Mouse (Mus musculus) lung, postnatal 0 days (tissue): ENCODE results near the gene Smim24. TPM values are rescaled to one million over a fixed set of nuclear protein-coding genes. Genes with fewer than 3 reads are reported as not detected.

Experiments used
- ATAC-seq: fragments of 200-750 bp; cut with Nextera tagmentation; 2 replicates; pipeline ENCODE4 v1.8.0; 2017; ENCODE audit warnings: moderate library complexity
- DNase-seq: peaks from one replicate; pipeline ENCODE4 v3.0.0-alpha.2; 2016; ENCODE audit warnings: low spot score
- H3K27ac ChIP-seq: fragments of 300-500 bp; sonication (generic); 2 replicates; pipeline ENCODE4 v1.5.1; 2014; ENCODE audit warnings: antibody characterized with exemption, mild to moderate bottlenecking, low read length, mixed read lengths
- H3K27me3 ChIP-seq: fragments of 300-500 bp; sonication (generic); replicated peaks from 2 replicates; pipeline ENCODE4 v1.6.1; 2014; ENCODE audit warnings: low read length, mixed read lengths; ENCODE audit not compliant: insufficient read depth
- H3K36me3 ChIP-seq: fragments of 300-500 bp; sonication (generic); 2 replicates; pipeline ENCODE4 v1.6.1; 2014; ENCODE audit warnings: low read length, mixed read lengths; ENCODE audit not compliant: insufficient read depth
- H3K4me1 ChIP-seq: fragments of 300-500 bp; sonication (generic); 2 replicates; pipeline ENCODE4 v1.6.1; 2014; ENCODE audit warnings: antibody characterized with exemption, low read depth, low read length, mixed read lengths; ENCODE audit not compliant: insufficient read depth
- H3K4me2 ChIP-seq: fragments of 300-500 bp; sonication (generic); replicated peaks from 2 replicates; pipeline ENCODE4 v1.6.1; 2014; ENCODE audit warnings: low read depth, mild to moderate bottlenecking, low read length, moderate library complexity, mixed read lengths
- H3K4me3 ChIP-seq: fragments of 300-500 bp; sonication (generic); 2 replicates; pipeline ENCODE4 v1.5.1; 2014; ENCODE audit warnings: low read depth, low read length
- H3K9ac ChIP-seq: fragments of 300-500 bp; sonication (generic); replicated peaks from 2 replicates; pipeline ENCODE4 v1.6.1; 2014; ENCODE audit warnings: low read depth, mild to moderate bottlenecking
- H3K9me3 ChIP-seq: fragments of 300-500 bp; sonication (generic); 2 replicates; pipeline ENCODE4 v1.6.1; 2016; ENCODE audit warnings: low read length, mixed read lengths
- CTCF ChIP-seq: IDR thresholded peaks from 2 replicates; pipeline ENCODE4 v1.5.1; 2016; ENCODE audit warnings: antibody characterized with exemption, mild to moderate bottlenecking
- EP300 ChIP-seq: IDR thresholded peaks from 2 replicates; pipeline ENCODE4 v1.6.1; 2016; ENCODE audit warnings: antibody characterized with exemption, mild to moderate bottlenecking, control low read depth
- WGBS: fragments of 180-500 bp; shearing (Covaris S2); extraction: QIAGEN DNeasy Blood & Tissue Kit; methylation state at CpG from one replicate; pipeline ENCODE4 v1.1.7; 2014; 5-methylcytosine and 5-hydroxymethylcytosine counted together
- polyA plus RNA-seq: library from polyadenylated mRNA; unstranded; fragments of >200 nt; fragmentation: Nextera tagmentation; extraction: Ambion mirVana; gene quantifications from 2 replicates; pipeline ENCODE4 v1.2.1, GENCODE M21; 2015

The Smim24 gene
- polyA plus RNA-seq, 1 experiment from 2014 or later = 3.1 TPM

DNA sequence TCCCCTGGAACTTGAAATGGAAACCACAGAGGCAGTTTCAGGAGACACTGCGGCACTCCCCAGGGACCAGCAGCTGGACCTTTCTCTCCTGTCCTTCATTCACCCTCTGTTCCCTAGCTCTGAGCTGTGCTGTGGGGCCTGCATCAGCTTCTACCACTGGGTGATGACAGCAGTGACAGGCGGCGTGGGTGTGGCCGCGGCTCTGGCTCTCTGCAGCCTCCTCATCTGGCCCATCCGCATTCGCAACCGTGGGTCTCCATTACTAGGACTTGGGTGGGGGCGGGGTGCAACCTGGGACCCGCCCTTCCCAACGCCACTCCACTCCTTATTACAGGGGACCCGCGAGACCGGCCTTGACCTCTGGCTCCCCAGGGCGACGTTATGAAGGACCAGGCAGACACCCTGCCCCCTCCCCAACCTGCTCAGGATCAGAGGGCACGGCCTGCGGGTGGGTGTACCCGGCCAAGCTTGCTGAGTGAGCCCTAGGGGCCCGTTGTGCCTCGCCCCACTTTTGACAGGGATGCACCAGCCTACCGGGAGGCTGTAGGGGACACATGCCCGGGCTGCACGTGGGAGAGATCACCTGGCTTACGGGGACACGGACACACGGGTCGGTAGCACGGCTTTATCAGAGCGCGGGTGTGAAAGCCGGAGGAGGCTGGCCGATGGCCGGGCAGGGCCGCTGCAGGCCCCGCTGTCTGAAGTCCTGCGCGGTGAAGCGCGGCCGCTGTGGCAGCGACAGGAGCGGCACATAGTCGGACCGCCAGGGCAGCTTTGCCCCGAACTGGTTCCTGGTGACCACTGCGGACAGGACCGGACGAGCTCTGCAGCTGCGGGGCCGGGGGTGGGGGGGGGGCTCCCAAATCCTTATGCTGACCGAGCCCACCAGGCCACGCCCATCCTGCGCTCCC is 29.2 kb upstream of the Smim24 start:
- Histone ChIP-seq H3K9ac (0 out of 2 replicates have a peak overlapping the region, but pooled peaks have one; percentile 12), H3K27ac (peak overlapping the region; percentile 44; the same call in 1 of the 2 replicates), H3K4me3 (peak overlapping the region; percentile 17), H3K36me3 (peaks cover 15% of the 10 kb centered on the region), H3K4me1 (peaks cover 17% of the 10 kb centered on the region), H3K27me3 (no peaks in the 10 kb centered on the region), H3K4me2 (peak overlapping the region; percentile 53), H3K9me3 (no peaks in the 10 kb centered on the region)
- ATAC-seq = no peak
- DNase-seq = no peak
- TF ChIP-seq EP300 = no peak
- no peak for TF ChIP-seq CTCF
- WGBS = 15% methylated on average over 44 of the region's 54 CpGs

DNA sequence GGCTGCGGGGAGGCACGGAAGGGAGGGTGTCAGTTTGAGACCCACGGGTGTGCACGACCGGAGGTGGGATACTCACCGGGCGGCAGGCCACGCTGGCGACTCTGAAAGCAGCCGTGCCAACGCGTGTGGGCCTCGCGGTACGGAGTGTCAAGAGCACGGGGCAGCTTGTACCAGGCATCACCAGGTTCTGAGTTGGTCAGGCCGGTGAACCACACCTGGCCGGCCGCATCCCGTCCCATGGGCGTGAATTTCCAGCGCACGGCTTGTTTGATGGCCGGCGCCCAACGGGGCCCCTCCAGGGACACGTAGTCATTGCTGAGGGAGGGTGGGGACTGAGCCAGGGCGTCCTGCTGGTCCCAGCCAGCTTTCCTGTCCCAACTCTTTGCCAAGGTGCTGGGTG is 28.2 kb upstream of the Smim24 start:
- Histone ChIP-seq H3K4me3 (peak overlapping the region; percentile 17; the same call in 1 of the 2 replicates), H3K4me1 (peaks cover 17% of the 10 kb centered on the region), H3K27ac (no peak overlapping the region), H3K9me3 (no peaks in the 10 kb centered on the region), H3K9ac (no peak overlapping the region), H3K27me3 (no peaks in the 10 kb centered on the region), H3K36me3 (peaks cover 25% of the 10 kb centered on the region), H3K4me2 (peak overlapping the region; percentile 53)
- WGBS = 14% methylated on average over 28 of the region's 28 CpGs
- TF ChIP-seq EP300 = no peak
- no peak for TF ChIP-seq CTCF
- ATAC-seq = no peak
- no peak for DNase-seq

DNA sequence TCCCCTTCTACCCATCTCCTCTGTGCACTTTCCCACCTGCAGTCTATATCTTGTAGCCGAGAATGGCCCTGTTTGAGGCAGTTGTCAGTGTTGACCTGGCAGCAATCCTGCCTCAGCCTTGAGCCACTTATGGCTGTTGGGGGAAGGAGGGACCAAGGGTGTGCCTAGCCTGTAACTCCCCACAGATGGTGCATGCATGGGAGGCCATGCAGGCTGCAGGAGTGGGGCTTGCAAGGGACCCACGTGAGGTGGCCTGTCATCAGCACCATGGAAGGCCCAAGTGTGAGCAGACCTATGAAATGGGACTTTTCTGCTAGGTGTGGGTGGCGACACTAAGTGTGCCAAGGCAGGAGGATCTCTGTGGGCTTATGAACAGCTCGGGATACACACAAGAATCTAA is 27.8 kb upstream of the Smim24 start:
- Histone ChIP-seq H3K36me3 (peaks cover 28% of the 10 kb centered on the region), H3K4me1 (peaks cover 17% of the 10 kb centered on the region), H3K27ac (no peak overlapping the region), H3K9ac (no peak overlapping the region), H3K27me3 (no peaks in the 10 kb centered on the region), H3K4me3 (no peak overlapping the region), H3K4me2 (no peak overlapping the region; the same call in 1 of the 2 replicates), H3K9me3 (no peaks in the 10 kb centered on the region)
- 32% methylated on average over 4 of the region's 4 CpGs for WGBS
- DNase-seq = no peak
- no peak for ATAC-seq
- TF ChIP-seq EP300 (no peak), CTCF (no peak)

DNA sequence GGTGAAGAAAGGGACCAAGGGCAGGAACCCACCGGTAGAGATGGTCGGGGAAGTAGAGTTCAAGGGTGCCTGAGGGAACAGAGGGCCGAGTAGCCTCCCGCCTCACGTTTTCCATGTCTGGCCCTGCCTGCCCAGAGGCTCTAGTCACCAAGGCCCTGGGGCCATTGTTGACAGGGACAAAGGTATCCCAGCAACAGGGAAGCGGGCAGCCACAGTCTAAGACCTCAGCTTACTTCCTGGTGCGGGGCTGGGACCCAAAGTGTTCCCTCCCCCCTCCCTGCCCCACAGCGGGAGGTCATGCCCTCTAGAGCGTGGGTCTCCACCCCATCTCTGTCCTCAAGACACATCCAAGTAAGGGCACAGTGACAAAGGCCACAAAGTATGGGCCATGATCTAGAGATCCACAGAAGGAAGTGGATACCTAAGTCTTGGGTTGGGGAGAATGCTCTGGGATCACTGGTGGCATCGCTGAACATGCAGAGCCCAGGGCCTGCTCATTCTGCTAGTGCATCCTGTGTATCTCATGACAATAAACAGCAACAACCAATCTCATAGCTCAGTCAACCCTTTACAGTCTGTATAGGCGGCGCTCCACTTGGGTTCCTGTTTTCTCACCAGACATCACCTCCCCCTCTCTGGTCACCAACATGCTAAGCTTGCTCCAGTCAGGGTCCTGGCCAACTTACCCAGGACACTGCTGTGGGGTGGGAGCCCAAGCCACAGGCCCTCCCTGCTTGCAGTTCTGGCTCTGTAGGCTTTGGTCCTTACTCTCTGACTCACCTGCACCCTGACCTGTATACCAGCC is 27.0 kb upstream of the Smim24 start, which contains the start of gene 4930404N11Rik:
4930404N11Rik (minus strand) TSS at position 145 of the 805 bp plus-strand sequence.
- peak within 1 kb of the TSS; percentile 53 for H3K4me2 ChIP-seq
- H3K36me3 ChIP-seq = peaks cover 32% of the 10 kb centered on the region
- ATAC-seq (peak; percentile 16; the same call in 1 of the 2 replicates), DNase-seq (peak; percentile 52)
- H3K4me1 ChIP-seq = peaks cover 17% of the 10 kb centered on the region
- H3K9ac ChIP-seq = no peak within 1 kb of the TSS
- H3K27me3 ChIP-seq = no peaks in the 10 kb centered on the region
- TF ChIP-seq CTCF (no peak), EP300 (no peak)
- 0 out of 2 replicates have a peak within 1 kb of the TSS, but pooled peaks have one; percentile 17 for H3K4me3 ChIP-seq
- no peak within 1 kb of the TSS for H3K27ac ChIP-seq
- WGBS = 25% methylated on average over 12 of the region's 12 CpGs
- H3K9me3 ChIP-seq = no peaks in the 10 kb centered on the region

DNA sequence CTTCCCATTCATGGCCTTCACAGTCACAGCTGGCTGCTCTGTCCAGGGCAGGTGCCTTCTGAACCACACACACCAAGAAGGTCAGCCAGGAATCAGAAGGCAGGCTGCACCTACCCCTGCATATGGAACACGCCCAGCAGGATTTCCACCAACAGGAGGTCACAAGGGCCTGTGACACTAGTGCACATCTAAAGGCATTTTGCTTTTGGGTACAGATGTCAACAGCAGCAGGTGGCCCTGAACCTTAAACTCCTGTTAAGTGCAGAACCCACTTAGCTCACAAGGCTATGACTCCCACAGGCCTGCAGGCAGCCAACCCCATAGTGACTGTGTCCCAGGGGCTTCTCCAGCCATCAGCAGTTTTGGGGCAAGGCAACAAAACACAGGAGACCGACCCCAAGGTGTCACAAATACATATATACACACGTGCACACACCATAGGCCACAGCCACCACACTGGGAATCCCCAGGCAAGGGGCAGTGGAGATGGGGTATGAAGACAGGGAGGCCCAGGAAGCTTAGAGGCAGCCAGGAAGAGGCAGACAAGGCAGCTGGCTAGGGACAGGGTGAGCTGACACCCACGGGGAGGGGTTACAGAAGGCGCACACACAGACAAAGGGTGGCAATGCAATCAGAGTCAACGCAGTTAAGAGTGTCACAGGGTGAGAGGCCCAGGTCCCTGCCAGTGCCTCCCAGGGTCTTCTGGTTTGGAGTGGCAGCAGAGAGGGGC is 26.2 kb upstream of the Smim24 start:
- Histone ChIP-seq H3K4me2 (no peak overlapping the region), H3K9me3 (no peaks in the 10 kb centered on the region), H3K36me3 (peaks cover 37% of the 10 kb centered on the region), H3K27me3 (no peaks in the 10 kb centered on the region), H3K4me1 (peaks cover 17% of the 10 kb centered on the region), H3K9ac (no peak overlapping the region), H3K27ac (no peak overlapping the region), H3K4me3 (no peak overlapping the region)
- WGBS = 68% methylated on average over 6 of the region's 6 CpGs
- no peak for DNase-seq
- TF ChIP-seq CTCF = no peak
- no peak for TF ChIP-seq EP300
- no peak for ATAC-seq
